ENCODE assay signal across 17 mouse cellular contexts in the genomic region with DNA sequence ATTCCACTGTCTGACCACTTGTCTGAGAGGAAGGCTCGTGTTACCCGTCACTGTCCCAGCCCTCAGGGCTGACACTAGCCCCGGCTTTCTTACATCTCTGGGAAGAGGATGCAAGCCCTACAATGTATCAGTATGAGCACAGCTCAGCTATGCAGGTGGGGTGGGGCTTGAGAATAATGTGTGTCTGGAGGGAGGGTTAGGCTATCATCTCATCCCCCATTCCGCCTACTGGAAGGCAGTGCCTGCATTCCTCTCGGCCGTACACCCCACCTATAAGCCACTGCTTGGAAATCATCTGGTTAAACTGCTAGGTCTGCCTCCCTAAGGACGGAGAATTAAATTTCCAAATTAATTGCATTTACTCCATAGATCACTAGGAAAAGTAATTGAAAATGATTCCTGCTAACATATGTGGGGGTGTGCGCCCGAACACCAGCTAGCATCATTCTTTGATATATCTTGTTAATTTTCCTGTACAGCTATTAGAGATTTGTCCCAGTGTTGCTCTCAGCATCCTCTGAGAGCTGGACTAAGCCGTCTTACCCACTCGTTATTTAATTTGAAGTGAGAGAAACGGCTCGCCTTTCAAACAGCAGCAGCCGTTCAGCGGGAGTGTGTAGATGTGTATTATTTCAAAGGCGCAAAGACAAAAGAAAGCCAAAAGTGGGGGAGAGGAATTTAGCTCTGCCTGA.
DNase-seq lines count a peak whose midpoint lies in the region; ATAC-seq and TF ChIP-seq lines count a peak whose summit lies in the region.
"Had no signal": no experiment of that assay in that cellular context is flagged by ENCODE, and none has a peak within 500 bp of the region (broad histone marks: within the 10 kb centered on the region; RNA-seq: fewer than 3 reads in every experiment).

No protein-coding gene starts in this region.

- H3K9ac ChIP-seq in hindbrain, embryonic 11.5 days (ENCODE audit: low read depth, low read length): no peak overlapping the region
- H3K9ac ChIP-seq in forebrain, embryonic 12.5 days: no peak overlapping the region
- no peak overlapping the region for H3K9ac ChIP-seq in hindbrain, postnatal 0 days (replicated peaks; ENCODE audit: low read length)
- H3K9ac ChIP-seq: limb, embryonic 13.5 days; lung, embryonic 15.5 days had no signal

- H3K27ac ChIP-seq in hindbrain, embryonic 11.5 days (ENCODE audit: low read depth, low read length): no peak overlapping the region
- no peak overlapping the region for H3K27ac ChIP-seq in hindbrain, embryonic 10.5 days
- H3K27ac ChIP-seq in forebrain, embryonic 12.5 days: peak overlapping the region; percentile 25; the same call in 1 of the 2 replicates
- no peak overlapping the region for H3K27ac ChIP-seq in hindbrain, postnatal 0 days
- H3K27ac ChIP-seq: limb, embryonic 13.5 days; lung, embryonic 15.5 days had no signal

- H3K36me3 ChIP-seq in hindbrain, embryonic 11.5 days (ENCODE audit: control insufficient read depth, insufficient read depth, low read length): no peaks in the 10 kb centered on the region
- peaks cover 10% of the 10 kb centered on the region for H3K36me3 ChIP-seq in hindbrain, embryonic 10.5 days
- no peaks in the 10 kb centered on the region; the same call in 1 of the 2 replicates for H3K36me3 ChIP-seq in forebrain, embryonic 12.5 days (replicated peaks)
- H3K36me3 ChIP-seq in hindbrain, postnatal 0 days (ENCODE audit: insufficient read depth, low read length): no peaks in the 10 kb centered on the region; the same call in 1 of the 2 replicates
- H3K36me3 ChIP-seq: limb, embryonic 13.5 days; lung, embryonic 15.5 days had no signal

- no peak for DNase-seq in hindbrain, embryonic 11.5 days (ENCODE audit: low spot score)
- DNase-seq in hindbrain, embryonic 10.5 days (ENCODE audit: low spot score): no peak
- DNase-seq in ZHBTc4 (ENCODE audit: low read depth, low spot score): peak; percentile 19
- DNase-seq in hindbrain, postnatal 0 days (ENCODE audit: low spot score): peak; percentile 30
- DNase-seq in left cerebral cortex, adult 11 months (ENCODE audit: low spot score): no peak
- no peak for DNase-seq in left cerebral cortex, adult 18-20 months (ENCODE audit: low spot score in 2 of 2)
- no peak for DNase-seq in spleen, adult 18-20 months
- DNase-seq: B cell, adult 2 months; cerebellum, adult 11 months; heart, adult 11 months; heart, postnatal 10 days; kidney, adult 18-20 months; thymus, postnatal 36 days had no signal

- H3K4me1 ChIP-seq in hindbrain, embryonic 11.5 days (replicated peaks; ENCODE audit: control insufficient read depth, insufficient read depth, low read length): no peaks in the 10 kb centered on the region
- peaks cover 14% of the 10 kb centered on the region for H3K4me1 ChIP-seq in hindbrain, embryonic 10.5 days (replicated peaks)
- H3K4me1 ChIP-seq in forebrain, embryonic 12.5 days: peaks cover 14% of the 10 kb centered on the region
- H3K4me1 ChIP-seq in hindbrain, postnatal 0 days (ENCODE audit: insufficient read depth, low read length): no peaks in the 10 kb centered on the region; the same call in 1 of the 2 replicates
- H3K4me1 ChIP-seq: lung, embryonic 15.5 days had no signal

- no peak overlapping the region for H3K4me3 ChIP-seq in hindbrain, embryonic 11.5 days (ENCODE audit: low read depth, low read length)
- H3K4me3 ChIP-seq in hindbrain, embryonic 10.5 days: no peak overlapping the region
- no peak overlapping the region for H3K4me3 ChIP-seq in forebrain, embryonic 12.5 days (replicated peaks)
- H3K4me3 ChIP-seq in hindbrain, postnatal 0 days (ENCODE audit: low read length): no peak overlapping the region
- H3K4me3 ChIP-seq: limb, embryonic 13.5 days; lung, embryonic 15.5 days; megakaryocyte, embryonic 14.5 days had no signal

- no peak overlapping the region for H3K4me2 ChIP-seq in hindbrain, embryonic 11.5 days (replicated peaks; ENCODE audit: low read depth, low read length)
- H3K4me2 ChIP-seq in forebrain, embryonic 12.5 days: no peak overlapping the region
- no peak overlapping the region for H3K4me2 ChIP-seq in hindbrain, postnatal 0 days (ENCODE audit: low read depth, low read length)
- H3K4me2 ChIP-seq: limb, embryonic 13.5 days; lung, embryonic 15.5 days had no signal

- H3K27me3 ChIP-seq in hindbrain, embryonic 11.5 days (ENCODE audit: control insufficient read depth, insufficient read depth, low read length): no peaks in the 10 kb centered on the region
- no peaks in the 10 kb centered on the region for H3K27me3 ChIP-seq in hindbrain, embryonic 10.5 days (ENCODE audit: insufficient read depth, poor library complexity, severe bottlenecking)
- H3K27me3 ChIP-seq in forebrain, embryonic 12.5 days: no peaks in the 10 kb centered on the region
- no peaks in the 10 kb centered on the region for H3K27me3 ChIP-seq in hindbrain, postnatal 0 days (ENCODE audit: insufficient read depth, low read length)
- H3K27me3 ChIP-seq: limb, embryonic 13.5 days; lung, embryonic 15.5 days; megakaryocyte, embryonic 14.5 days had no signal

- ATAC-seq in hindbrain, embryonic 11.5 days (ENCODE audit: low FRiP score): peak; percentile 38; the same call in 1 of the 2 replicates
- peak; percentile 47; the same call in 1 of the 2 replicates for ATAC-seq in forebrain, embryonic 12.5 days (ENCODE audit: low FRiP score)
- peak; percentile 57 for ATAC-seq in hindbrain, postnatal 0 days

- 71% methylated on average over 16 of the region's 16 CpGs for WGBS in hindbrain, embryonic 11.5 days
- WGBS in hindbrain, embryonic 10.5 days: 73% methylated on average over 16 of the region's 16 CpGs
- 43% methylated on average over 16 of the region's 16 CpGs for WGBS in forebrain, embryonic 12.5 days
- WGBS in hindbrain, postnatal 0 days: 47% methylated on average over 16 of the region's 16 CpGs

- H3K9me3 ChIP-seq in hindbrain, embryonic 11.5 days (ENCODE audit: control insufficient read depth, low read length): no peaks in the 10 kb centered on the region
- no peaks in the 10 kb centered on the region for H3K9me3 ChIP-seq in hindbrain, embryonic 10.5 days
- no peaks in the 10 kb centered on the region for H3K9me3 ChIP-seq in forebrain, embryonic 12.5 days
- no peaks in the 10 kb centered on the region for H3K9me3 ChIP-seq in hindbrain, postnatal 0 days (ENCODE audit: low read length)
- H3K9me3 ChIP-seq: limb, embryonic 13.5 days; lung, embryonic 15.5 days; megakaryocyte, embryonic 14.5 days had no signal

- TF ChIP-seq CTCF in hindbrain, postnatal 0 days (IDR thresholded peaks at IDR 0.05; ENCODE audit: low read depth): no peak

Comparison
In these comparisons a context has a peak if more than half of its experiments do, and no peak if none do; other contexts are left out.
1. DNase-seq: peak in ZHBTc4 (single experiment) and hindbrain, postnatal 0 days (single experiment); none in hindbrain, embryonic 11.5 days (single experiment), hindbrain, embryonic 10.5 days (single experiment), left cerebral cortex, adult 11 months (single experiment), left cerebral cortex, adult 18-20 months (0 of 2) and spleen, adult 18-20 months (0 of 2).
2. Peak in every context shown above with its lines, with median percentiles within 50 percentile points of each other: ATAC-seq.